Mouse (Mus musculus) layer of hippocampus, postnatal 10 days (tissue): ENCODE results near the gene Slc7a1. TPM values are rescaled to one million over a fixed set of nuclear protein-coding genes. Genes with fewer than 3 reads are reported as not detected.

Experiments used
- DNase-seq, 2 experiments: peaks; one replicate each; pipeline ENCODE4 v3.0.0; 2021; ENCODE audit warnings: low spot score in 2 of 2
- total RNA-seq, 2 experiments: library from RNA; stranded (reverse); gene quantifications; 2 replicates each; pipeline ENCODE4 v1.2.3; 2021

Slc7a1 gene
- total RNA-seq, 2 experiments from 2014 or later, result 72.2 to 73.1 TPM

DNA sequence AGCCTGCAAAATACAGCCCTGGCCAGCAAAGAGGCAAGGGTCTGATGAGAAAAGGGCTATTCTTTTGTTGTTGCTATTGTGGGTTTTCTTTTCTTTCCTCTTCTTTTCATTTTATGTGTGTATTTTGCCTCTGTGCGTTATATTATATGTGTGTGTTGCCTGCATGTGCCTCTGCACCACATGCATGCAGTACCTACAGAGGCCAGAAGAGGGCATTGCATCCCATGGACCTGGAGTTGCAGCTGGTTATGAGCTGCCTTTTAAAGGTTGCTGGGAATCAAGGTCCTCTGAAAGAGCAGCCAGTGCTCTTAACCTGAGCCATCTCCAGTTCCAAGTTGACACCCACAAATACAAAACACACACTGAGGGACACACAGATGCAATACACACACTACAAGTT is 29.1 kb downstream of the Slc7a1 start:
- no peak for DNase-seq

DNA sequence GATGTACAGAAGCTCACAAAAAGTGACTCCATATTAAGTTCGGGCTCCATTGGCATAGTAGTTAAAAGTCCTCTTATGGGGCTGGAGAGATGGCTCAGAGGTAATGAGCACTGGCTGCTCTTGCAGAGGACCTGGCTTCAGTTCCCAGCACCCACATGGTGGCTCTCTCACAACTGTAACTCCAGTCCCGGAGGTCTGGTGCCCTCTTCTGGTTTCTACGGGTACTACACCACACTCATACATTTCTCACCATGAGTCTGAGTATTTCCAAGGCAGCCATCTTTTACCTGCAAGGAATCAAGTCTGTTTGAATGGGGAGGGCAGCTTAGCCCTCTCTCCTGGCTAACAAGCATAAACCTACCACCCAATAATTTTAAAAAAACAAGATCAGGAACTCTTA is 30.5 kb downstream of the Slc7a1 start:
- no peak for DNase-seq

DNA sequence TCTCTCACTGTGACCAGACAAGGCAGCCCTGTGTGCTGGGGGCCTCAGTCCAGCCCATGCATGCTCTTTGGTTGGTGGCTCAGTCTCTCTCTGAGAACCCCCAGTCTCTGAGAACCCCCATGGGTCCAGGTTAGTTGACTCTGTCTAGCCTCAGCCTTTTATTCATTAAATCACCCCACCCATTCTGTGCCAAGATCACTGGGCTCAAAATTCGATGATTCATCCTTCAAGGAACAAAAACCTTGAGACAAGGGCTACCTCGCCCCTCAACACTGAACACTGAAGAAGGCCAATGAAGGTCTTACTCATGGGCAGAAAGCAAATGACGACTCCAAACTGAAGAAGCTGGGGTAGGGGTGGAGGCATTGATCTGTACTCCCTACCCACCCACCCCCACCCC is 31.9 kb downstream of the Slc7a1 start:
- no peak for DNase-seq

DNA sequence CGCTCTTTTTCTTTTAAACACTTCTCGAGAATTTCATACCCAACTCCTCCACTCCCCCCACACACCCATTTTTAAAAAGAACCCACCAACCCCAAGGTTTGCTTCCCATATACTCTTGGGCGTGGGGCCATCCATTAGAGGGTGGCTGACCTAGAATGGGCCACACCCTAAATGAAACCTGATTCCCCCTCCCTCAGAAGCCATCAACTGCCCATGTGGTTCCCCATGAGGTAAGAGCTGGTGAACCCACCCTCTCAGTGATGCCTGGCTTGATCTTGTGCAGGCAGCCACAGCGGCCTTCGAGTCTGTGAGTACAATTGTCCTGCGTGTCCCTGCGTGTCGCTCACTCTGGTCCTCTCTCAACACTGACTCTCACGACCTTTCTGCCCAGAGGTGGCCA is 33.2 kb downstream of the Slc7a1 start:
- no peak for DNase-seq

DNA sequence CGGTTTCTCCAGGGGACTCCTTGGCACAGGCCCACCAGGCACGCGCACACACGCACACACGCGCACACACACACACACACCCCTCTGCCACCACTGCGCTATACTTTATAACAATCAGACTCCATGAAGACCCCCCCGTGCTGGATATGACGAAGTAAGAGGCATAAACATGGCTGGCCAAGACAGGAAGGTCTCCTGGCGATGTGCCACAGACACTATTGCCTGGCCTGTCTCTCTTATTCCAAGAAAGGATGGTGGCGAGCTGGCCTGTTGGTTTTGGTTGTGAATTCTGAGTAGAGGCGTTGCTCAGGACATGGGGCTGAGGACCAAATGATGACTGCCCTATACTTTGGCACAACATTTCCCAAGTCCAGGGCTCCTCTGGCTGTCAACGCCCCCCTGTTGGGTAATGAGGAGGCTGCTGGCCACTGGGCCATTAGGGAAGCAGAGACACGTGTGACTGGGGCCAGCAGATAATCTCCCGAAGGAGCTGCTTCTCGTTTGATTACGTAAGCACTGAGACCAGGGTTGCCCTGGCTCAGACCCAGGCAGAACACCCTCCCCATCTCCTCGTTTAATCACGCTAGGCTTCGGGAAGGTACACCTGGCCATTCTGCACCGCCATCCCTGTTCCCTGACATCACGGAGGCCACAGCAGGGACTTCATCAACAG is 36.1 kb downstream of the Slc7a1 start:
- DNase-seq, result no peak

DNA sequence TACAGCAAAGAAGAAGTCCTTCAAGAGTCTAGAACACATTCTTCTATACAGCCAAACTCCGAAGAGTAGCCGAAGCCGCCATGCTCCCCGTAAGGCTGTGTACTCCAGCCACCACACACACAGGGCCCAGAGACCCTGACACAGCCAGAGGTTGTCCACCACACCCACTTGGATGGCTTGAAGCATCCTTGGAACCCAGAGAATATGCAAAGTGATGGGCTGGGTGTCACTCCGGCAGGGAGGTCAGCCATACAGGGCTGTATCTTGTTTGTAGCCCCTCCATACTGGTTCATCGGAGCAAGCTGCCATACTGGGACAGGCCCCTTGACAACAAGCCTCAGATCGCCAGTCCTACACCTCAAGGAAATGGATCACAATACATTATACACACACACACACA is 37.4 kb downstream of the Slc7a1 start:
- no peak for DNase-seq

DNA sequence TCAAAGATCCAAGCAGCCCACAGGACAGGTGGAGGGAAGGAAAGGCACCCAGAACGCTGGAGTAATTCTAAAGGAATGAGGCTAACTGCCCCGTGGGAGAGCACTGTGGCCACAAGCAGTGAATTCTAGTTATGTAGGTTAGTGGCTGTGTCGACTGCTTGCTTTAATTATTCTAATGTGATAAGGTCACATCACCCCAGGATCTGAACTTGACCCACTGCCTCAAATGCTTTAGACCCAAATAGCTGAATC is 38.0 kb downstream of the Slc7a1 start:
- DNase-seq, result no peak

DNA sequence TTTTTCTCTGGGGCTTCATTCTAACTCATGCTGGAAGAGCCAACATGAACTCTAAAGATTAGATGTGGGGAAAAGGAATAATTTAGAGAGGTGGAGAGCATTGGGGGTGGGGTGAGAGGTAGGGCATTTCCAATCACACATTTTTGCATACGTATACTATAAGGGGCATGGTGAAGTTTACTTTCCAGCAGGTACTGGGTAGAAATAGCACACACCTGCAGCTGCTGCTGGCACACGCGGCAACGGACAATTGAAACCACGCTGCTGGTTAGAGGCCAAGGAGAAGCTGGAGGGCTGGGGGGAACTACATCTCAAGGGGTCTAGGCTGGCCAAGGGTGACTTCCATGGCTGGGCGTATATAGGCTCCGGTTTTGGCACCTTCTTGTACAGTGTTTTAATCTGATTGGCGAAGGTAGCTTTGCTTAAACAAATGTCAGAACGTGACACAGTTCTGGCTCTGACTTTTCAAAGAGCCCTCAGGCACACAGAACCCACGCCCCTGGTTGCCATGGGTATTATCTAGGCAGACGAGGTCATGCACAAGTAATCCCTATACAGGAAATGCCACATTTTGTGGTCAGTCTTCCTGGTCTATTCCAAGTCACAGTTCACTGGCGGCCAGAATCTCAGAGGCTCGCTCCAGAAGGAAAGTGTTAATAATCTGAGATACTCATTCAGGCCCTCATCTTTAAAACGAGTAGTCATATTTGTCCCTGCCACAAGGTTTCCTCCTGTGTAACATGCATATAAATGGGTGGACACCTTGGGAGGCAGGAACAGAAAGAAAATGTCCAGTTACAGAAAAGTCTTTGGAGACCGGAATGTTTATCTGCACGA is 38.6 kb downstream of the Slc7a1 start:
- no peak for DNase-seq

DNA sequence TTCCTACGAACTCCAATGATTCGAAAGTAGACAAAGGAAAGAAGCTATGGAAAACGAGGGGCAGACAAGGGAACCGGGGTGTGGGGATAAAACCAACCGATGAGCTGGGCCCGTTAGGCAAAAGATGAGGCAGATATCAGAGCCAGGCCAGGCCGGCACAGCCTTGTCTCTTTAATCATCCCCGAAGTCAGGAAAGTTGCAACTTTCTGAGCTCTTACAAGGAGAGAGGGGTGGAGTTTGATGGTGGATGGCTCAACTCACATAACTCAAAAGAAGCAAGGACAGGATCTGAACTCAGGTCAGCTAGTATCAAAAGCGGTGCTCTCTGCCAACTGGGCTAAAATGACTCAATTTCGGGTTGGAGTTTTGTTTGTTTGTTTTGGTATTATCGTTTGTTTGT is 40.6 kb downstream of the Slc7a1 start:
- no peak for DNase-seq

DNA sequence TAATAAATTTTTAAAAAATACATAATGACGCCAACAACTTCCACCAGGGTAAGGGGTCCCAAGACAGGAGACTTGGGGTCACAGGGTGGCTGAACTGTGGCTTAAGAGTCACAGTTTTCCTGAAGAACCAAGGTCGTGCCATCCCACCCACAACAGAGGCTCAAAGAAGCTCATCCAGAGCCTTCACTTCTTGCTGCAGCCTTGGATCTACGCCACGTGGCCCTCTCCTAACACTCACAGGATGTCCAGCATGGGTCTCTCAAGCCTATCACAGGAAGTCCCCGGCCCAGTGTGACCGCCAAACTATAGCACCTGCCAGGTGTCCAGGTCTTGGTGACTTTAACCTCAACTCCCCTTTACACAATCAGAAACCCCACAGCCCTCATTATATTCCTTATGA is 42.5 kb downstream of the Slc7a1 start:
- DNase-seq, result no peak

DNA sequence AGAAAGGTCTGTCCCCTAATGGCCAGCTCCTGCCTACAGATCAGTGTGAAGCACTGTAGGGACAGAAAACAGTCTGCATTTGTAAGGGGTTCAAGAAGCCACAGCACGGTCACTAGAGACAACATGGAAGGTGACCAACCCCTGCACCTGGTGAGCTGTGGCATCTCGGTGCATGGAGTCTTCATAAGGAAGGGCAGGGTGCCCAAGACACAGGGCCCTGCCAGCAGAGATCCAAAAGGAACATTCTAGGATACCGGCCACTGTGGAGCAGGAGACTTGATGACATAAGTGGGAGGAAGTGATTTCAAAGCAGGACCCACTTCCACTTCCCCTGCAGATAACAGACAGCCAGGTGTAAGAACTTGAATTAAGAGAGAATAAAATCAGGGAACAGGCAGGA is 43.9 kb downstream of the Slc7a1 start:
- no peak for DNase-seq

DNA sequence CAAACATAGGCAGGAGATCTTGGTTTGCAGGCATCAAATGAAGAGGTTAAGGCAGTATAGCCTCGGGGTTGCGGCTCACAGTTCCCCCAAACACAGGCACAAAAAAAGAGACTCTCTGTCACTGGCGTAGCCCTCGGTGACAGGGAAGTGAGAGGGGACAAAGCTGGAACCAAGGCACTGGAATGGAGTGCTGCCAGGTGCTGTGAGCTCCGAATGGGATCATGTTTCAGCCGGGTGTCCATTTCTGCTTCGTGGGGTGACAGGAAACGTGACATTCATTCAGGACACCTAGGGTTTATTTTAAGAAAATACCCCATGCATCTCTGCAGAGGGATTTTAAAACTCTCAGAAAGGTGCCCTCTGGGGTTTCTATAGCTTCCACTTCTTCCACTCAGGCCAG is 45.2 kb downstream of the Slc7a1 start:
- DNase-seq, result no peak

DNA sequence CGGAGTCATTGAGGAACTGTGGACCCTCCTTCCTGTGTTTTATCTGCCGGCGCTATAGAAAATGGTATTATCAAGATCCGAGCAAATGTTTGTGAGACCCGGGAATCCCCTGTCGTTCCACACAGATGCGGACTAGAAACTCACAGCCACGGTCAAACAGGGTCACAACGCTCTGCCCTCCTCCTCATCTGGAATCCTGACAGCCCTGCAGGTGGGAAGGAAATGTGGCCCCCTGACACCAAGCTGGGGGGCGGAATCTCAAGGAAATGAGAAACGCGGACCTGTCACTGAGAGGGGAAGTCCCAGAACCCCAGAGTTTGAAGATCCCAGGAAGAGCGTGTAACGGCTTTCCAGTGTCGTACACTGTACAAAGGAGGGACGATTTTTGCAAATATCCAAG is 46.3 kb downstream of the Slc7a1 start:
- DNase-seq, result no peak

DNA sequence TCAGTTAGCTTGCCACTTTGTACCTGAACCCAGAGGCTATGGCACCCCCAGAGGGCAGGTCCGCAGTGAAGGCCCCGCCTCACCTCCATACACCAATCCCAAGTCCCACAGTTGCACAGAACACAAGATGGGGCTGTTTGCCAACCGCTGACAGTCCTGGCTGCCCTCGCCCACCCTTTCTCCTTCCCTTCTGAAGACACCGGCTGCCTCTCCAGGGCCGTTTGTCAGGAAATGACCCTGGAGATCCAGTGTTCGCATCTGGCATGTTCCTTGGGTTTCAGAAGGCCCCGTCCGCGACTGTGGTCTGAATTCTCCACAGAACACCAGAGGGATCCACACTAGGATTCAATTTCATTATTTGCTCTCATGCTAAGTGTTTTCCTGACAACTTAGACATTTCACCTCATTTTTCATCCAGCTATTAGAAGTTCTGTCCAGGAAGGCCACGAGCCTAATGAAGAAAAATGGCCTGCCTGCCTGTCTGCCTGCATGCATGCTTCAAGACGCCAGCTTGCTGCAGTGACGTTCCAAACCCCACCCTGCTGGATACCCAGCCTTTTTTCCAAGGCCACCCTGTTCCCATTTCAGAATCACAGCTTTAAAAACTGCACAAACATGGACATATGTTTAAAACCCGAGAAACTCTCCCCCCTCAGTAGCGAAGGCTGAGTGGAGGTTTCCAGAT is 50.2 kb downstream of the Slc7a1 start:
- DNase-seq, result no peak

DNA sequence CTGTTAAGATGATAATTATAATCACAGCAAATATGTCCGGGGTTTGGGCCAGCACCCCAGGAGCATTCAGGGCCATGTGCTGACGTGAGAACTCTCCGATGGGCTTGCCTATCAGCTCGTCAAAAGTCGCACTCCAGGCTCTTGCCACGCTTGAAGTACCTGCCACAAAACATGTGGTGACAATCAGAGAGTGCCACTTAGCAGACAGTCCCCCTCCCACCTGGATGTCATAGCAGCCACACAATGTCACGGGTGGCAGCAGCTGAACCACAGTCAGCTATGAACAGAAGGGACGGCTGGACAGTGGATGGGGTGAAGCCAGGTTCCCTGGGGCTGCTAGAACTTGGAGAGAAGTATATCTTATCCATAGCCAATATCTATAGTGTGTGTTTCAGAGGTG is 51.6 kb downstream of the Slc7a1 start:
- DNase-seq, result no peak

DNA sequence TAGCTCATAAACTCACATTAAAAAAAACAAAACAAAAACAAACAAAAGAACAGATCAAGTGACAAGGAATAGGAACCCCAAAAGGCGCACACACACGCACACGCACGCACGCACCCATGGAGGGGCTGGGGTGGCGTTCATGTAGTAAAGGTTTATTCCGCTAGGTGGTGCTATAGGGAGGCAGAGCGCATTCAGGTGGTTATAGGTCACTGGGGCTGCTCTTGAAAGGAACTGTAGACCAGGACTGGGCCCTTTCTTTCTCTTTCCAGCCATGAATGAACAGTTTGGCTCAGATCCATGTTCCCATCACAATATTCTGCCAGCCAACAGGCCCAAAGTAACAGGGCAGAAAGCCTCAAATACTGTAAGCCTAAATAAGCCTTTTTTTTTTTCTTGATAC is 53.2 kb downstream of the Slc7a1 start:
- DNase-seq, result no peak

DNA sequence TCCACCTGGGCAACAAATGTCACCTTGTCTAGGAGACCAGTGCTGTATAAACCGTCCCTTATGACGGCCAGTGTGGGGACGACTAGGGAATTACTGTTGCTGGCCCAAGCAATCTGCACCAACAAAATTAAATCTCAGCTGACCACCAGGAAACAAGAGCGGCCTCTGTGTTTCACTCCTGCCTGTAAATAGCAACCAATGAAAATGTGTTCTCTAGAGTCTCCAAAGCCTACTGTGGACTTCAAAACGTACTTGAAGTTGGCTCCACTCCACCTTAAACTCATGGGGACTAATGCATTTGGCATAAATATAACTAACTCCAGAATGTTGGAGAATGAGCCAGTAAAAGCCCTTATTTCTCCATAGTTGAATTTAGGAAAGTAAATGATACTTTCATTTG is 55.3 kb downstream of the Slc7a1 start:
- DNase-seq, result no peak

DNA sequence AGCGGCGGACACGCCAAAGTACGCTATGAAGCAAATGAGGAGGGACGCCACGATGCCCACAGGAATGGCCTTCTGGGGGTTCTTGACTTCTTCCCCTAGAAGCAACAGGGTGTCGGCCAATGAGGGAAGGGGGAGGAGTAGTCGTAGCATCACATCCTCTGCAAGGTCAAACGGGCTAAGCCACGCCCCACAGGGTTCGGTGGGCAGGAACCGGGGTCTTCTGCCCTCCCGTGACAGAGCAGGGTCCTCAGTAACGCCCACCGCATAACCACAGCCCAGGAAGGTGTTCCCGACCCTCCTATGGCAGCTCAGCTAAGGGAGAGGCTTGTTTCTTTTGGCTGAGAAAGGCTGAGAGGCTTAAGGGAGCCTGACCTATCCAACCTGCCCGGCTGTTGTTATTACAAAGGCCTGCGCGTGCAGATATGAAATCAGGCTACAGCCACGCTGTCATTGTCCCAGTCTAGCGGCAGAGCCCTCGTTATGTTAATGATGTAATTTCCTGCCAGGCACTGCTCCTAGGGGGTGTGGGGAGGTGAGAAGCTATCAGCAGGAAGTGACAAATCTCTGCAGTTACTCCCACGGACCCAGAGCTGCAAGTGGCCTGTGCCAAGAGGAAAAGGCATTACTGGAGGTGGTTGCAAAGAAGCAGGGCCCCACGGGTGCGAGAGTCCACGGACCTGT is 57.5 kb downstream of the Slc7a1 start:
- peak in 1 of 2 experiments; percentile 20 for DNase-seq

DNA sequence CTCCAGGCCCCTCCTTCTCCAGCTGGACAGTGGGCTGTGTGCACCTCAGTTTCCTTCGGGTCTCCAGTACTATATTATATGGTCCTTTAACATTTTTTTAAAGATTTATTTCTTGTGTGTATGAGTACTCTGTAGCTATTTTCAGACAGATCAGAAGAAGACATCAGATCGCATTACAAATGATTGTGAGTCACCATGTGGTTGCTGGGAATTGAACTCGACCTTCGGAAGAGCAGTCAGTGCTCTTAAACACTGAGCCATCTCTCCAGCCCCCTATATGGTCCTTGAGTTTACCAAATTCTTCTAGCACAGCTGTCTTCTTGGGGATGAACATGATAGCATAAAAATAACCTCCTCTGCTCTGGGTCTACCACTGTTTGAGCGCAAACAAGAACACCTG is 60.6 kb downstream of the Slc7a1 start:
- DNase-seq, result no peak

DNA sequence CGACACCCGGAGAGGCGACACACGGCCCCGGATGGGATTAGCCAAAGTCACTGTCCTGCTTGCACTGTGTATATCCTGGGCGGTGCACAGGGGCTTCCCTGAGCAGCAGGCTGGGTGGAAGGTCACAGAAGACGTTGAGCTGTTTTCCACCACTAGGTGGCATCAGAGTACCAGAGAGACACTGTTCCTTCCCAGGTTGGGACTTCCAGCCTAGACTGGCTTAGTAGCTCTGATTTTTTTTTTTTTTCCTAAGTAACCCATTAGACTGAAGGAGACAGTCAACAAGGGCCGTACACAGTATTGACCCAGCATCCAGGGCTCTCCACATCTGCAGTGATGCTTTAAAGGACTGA is 67.1 kb downstream of the Slc7a1 start:
- DNase-seq, result peak; percentile 77 to 81

DNA sequence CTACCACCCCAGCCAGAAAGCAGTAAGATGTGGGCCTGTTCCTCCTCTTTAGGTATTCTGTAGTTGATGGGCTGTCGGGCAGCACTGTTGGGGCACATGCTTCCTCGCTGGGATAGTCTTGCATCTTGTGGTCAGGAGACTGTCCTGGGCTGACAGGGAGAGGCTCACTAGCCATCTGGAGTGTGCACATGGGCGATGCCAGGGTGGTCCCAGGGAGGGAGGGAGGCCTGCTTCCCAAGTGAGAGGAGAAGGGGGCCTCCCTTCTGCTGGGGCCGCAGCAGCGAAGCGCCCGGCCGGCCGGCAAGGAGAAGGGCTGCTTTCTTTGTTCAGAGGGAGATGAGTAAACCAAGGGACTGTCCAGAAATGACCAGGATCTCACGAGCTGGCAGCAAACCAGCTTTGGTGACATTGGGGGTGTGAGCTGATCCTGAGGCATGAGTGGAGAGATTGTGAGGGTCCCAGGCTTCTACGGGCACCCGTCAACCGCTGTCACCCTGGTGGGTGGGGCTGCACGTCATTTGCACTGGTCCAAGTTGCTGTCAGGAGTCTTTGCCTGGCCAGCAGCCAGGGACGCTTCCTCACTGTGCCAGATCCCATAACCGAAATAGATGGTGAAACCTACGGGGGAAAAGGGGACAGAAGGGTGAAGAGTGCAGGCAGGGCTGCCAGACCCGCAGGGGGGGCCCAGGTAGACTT is 67.6 kb downstream of the Slc7a1 start:
- peak in 1 of 2 experiments; percentile 21 for DNase-seq
